7 mouse cellular contexts compared by ENCODE assay signal in the genomic region with DNA sequence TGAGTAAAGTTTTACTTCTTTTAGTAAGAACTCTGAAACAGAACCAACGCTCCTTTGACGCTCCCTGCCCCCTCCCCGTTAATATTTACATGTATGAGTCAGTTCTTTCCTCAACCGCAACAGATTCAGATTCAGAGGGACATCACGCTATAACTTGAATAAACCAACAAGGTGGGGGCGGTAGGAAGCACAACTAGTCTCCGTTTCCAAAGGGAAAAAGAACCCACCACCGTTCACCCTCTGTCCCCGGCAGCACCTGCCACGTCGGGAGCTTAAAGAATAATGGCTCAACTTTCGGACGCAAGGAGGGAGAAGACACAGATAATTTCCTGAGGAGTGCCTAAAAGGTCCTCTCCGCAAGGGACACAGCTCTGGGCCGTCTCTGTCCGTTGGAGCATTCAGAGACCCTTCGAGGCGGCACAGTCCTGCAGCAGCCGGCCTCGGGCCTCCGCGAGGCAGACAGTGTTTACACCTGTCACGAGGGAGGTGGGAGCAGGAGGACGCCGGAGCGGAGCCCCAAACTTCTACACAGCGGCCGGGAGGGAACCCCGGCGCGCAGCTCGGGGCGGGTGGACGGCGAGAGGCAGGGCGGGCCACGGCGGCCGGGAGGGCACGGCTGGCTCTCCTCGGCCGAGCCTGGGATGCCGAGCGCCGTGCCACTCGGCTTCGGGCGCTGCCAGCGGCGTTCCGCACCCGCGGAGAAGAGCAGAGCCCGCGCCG. TPM values are rescaled to one million over a fixed set of nuclear protein-coding genes. Genes with fewer than 3 reads are reported as not detected.
A peak's percentile ranks its signal among the peaks of the same experiment; 100 is the strongest.
DNase-seq lines count a peak whose midpoint lies in the region; ATAC-seq and TF ChIP-seq lines count a peak whose summit lies in the region.

No protein-coding gene starts in this region.

- TF ChIP-seq RAD21 in MEL (IDR thresholded peaks at IDR 0.05; ENCODE audit: low read depth, low read length), result no peak

- H3K36me3 ChIP-seq in MEL (ENCODE audit: control insufficient read depth in 1 of 2, insufficient read depth in 2 of 2, low read length in 2 of 2), result peaks cover 0 to 20% of the 10 kb centered on the region in 2 experiments; a peak in 3 of 4 replicates
- H3K36me3 ChIP-seq in forebrain, embryonic 15.5 days, result no peaks in the 10 kb centered on the region
- no peaks in the 10 kb centered on the region for H3K36me3 ChIP-seq in hindbrain, embryonic 13.5 days

- H3K4me3 ChIP-seq in MEL (ENCODE audit: control insufficient read depth in 1 of 2, insufficient read depth in 1 of 2, low read depth in 2 of 2, low read length in 2 of 2), result peak overlapping the region; percentile 96 to 98
- H3K4me3 ChIP-seq in forebrain, embryonic 15.5 days, result peak overlapping the region; percentile 78
- peak overlapping the region; percentile 97 for H3K4me3 ChIP-seq in hindbrain, embryonic 13.5 days

- peaks cover 20% of the 10 kb centered on the region for H3K79me2 ChIP-seq in MEL (ENCODE audit: control insufficient read depth, insufficient read depth, low read length, poor library complexity)

- peak; percentile 83 for DNase-seq in MEL (ENCODE audit: low read depth, low spot score)
- DNase-seq in adrenal gland, postnatal 4 days (ENCODE audit: low spot score in 2 of 2), result peak; percentile 12 to 18
- peak; percentile 47 to 52 for DNase-seq in left cerebral cortex, postnatal 25 days (ENCODE audit: low spot score in 2 of 2)
- peak; percentile 32 for DNase-seq in right cerebral cortex, postnatal 4 days

- H3K9ac ChIP-seq in MEL (ENCODE audit: control insufficient read depth, low read depth, low read length, poor library complexity, severe bottlenecking), result peak overlapping the region; percentile 91
- H3K9ac ChIP-seq in forebrain, embryonic 15.5 days (replicated peaks), result peak overlapping the region; percentile 87
- peak overlapping the region; percentile 97 for H3K9ac ChIP-seq in hindbrain, embryonic 13.5 days

- TF ChIP-seq CTCF in MEL (IDR thresholded peaks at IDR 0.05 in 2 of 3, conservative IDR thresholded peaks at IDR 0.05 in 1 of 3; ENCODE audit: control insufficient read depth in 1 of 3, insufficient read depth in 1 of 3, low read depth in 2 of 3, low read length in 3 of 3, poor library complexity in 1 of 3, severe bottlenecking in 1 of 3), result no peak

- intact Hi-C loops in left cerebral cortex, postnatal 25 days (cut with DNase I), result loop anchor here (2.0 to 5.0 kb wide), 3 partner anchors 90 to 198 kb away; partner anchors contain the start of genes Lgalsl and Sertad2

- peak; percentile 37 to 50; a peak in 2 of 4 replicates for TF ChIP-seq EP300 in MEL (IDR thresholded peaks at IDR 0.05; ENCODE audit: low read depth in 1 of 2, low read length in 2 of 2)

- H3K27ac ChIP-seq in MEL (ENCODE audit: control insufficient read depth, low read depth, low read length), result peak overlapping the region; percentile 64
- peak overlapping the region; percentile 97 for H3K27ac ChIP-seq in forebrain, embryonic 15.5 days (replicated peaks)
- peak overlapping the region; percentile 95 for H3K27ac ChIP-seq in hindbrain, embryonic 13.5 days

- H3K27me3 ChIP-seq in MEL (ENCODE audit: control insufficient read depth in 1 of 2, insufficient read depth in 2 of 2, low read length in 2 of 2), result peaks cover 0 to 2% of the 10 kb centered on the region in 2 experiments; a peak in 2 of 4 replicates
- H3K27me3 ChIP-seq in forebrain, embryonic 15.5 days, result no peaks in the 10 kb centered on the region
- H3K27me3 ChIP-seq in hindbrain, embryonic 13.5 days, result no peaks in the 10 kb centered on the region

- peaks cover 4 to 12% of the 10 kb centered on the region in 2 experiments; a peak in 3 of 4 replicates for H3K4me1 ChIP-seq in MEL (ENCODE audit: control insufficient read depth in 1 of 2, insufficient read depth in 2 of 2, low read length in 2 of 2)
- peaks cover 14% of the 10 kb centered on the region for H3K4me1 ChIP-seq in forebrain, embryonic 15.5 days
- peaks cover 9% of the 10 kb centered on the region for H3K4me1 ChIP-seq in hindbrain, embryonic 13.5 days (replicated peaks)

- peak overlapping the region; percentile 67 for H3K4me2 ChIP-seq in forebrain, embryonic 15.5 days (replicated peaks)
- H3K4me2 ChIP-seq in hindbrain, embryonic 13.5 days, result peak overlapping the region; percentile 82

- under 1% methylated on average over 43 of the region's 56 CpGs for WGBS in forebrain, embryonic 15.5 days
- WGBS in hindbrain, embryonic 13.5 days, result under 1% methylated on average over 51 of the region's 56 CpGs

- no peaks in the 10 kb centered on the region for H3K9me3 ChIP-seq in MEL (replicated peaks; ENCODE audit: insufficient read depth, low read length)
- H3K9me3 ChIP-seq in forebrain, embryonic 15.5 days, result no peaks in the 10 kb centered on the region
- no peaks in the 10 kb centered on the region for H3K9me3 ChIP-seq in hindbrain, embryonic 13.5 days

- peak; percentile 64 for ATAC-seq in forebrain, embryonic 15.5 days (replicated peaks)
- peak; percentile 65 for ATAC-seq in hindbrain, embryonic 13.5 days (ENCODE audit: low FRiP score)
- ATAC-seq in megakaryocyte progenitor cell, adult 5-6 weeks (replicated peaks; ENCODE audit: poor library complexity), result peak; percentile 8

- TF ChIP-seq POLR2A in MEL (IDR thresholded peaks at IDR 0.05; ENCODE audit: control insufficient read depth in 1 of 2, insufficient read depth in 1 of 2, low read depth in 1 of 2, low read length in 2 of 2, poor library complexity in 1 of 2), result 0 out of 4 replicates have a peak, but pooled peaks of 1 of the 2 experiments have one; percentile 18

TF ChIP-seq in MEL, 35 proteins besides CTCF, POLR2A, EP300 and RAD21 (continues in another document):
- TF ChIP-seq UBTF (IDR thresholded peaks at IDR 0.05; ENCODE audit: borderline replicate concordance, insufficient read depth, low read depth, low read length), result 0 out of 2 replicates have a peak, but pooled peaks have one; percentile 2
- TF ChIP-seq TCF12 (IDR thresholded peaks at IDR 0.05; ENCODE audit: low read depth, low read length), result no peak
- TF ChIP-seq NRF1 (IDR thresholded peaks at IDR 0.05; ENCODE audit: insufficient read depth, low read depth, low read length, poor library complexity, severe bottlenecking), result no peak
- no peak for TF ChIP-seq ZMIZ1 (IDR thresholded peaks at IDR 0.05; ENCODE audit: low read depth, low read length)
- TF ChIP-seq TAL1 (IDR thresholded peaks at IDR 0.05; ENCODE audit: low read length), result no peak
- TF ChIP-seq GABPA (IDR thresholded peaks at IDR 0.05; ENCODE audit: low read depth, low read length), result no peak
- TF ChIP-seq ELF1 (IDR thresholded peaks at IDR 0.05; ENCODE audit: low read depth, low read length), result no peak
- no peak for TF ChIP-seq CHD1 (IDR thresholded peaks at IDR 0.05; ENCODE audit: low read depth, low read length)
- TF ChIP-seq ZC3H11A (IDR thresholded peaks at IDR 0.05; ENCODE audit: low read depth, low read length), result no peak
- no peak for TF ChIP-seq GATA1 (IDR thresholded peaks at IDR 0.05; ENCODE audit: low read depth, low read length)
- TF ChIP-seq BHLHE40 (IDR thresholded peaks at IDR 0.05; ENCODE audit: borderline replicate concordance, low read depth, low read length), result no peak
- TF ChIP-seq USF2 (IDR thresholded peaks at IDR 0.05; ENCODE audit: borderline replicate concordance in 1 of 2, insufficient read depth in 1 of 2, low read depth in 1 of 2, low read length in 2 of 2), result no peak
- no peak for TF ChIP-seq MEF2A (IDR thresholded peaks at IDR 0.05; ENCODE audit: extremely low read depth, insufficient replicate concordance, low read depth, low read length, poor library complexity, severe bottlenecking)
- TF ChIP-seq MXI1 (IDR thresholded peaks at IDR 0.05; ENCODE audit: low read depth, low read length), result peak; percentile 74
- TF ChIP-seq MAZ (IDR thresholded peaks at IDR 0.05; ENCODE audit: low read depth, low read length), result no peak
- no peak for TF ChIP-seq MYB (IDR thresholded peaks at IDR 0.05; ENCODE audit: low read depth, low read length)
- 0 out of 2 replicates have a peak, but pooled peaks have one; percentile 39 for TF ChIP-seq RCOR1 (IDR thresholded peaks at IDR 0.05; ENCODE audit: low read depth, low read length)
- no peak for TF ChIP-seq ETS1 (IDR thresholded peaks at IDR 0.05; ENCODE audit: low read depth, low read length)
- no peak for TF ChIP-seq USF1 (IDR thresholded peaks at IDR 0.05; ENCODE audit: low read depth, low read length)
- TF ChIP-seq E2F4 (IDR thresholded peaks at IDR 0.05; ENCODE audit: borderline replicate concordance, low read depth, low read length), result no peak
- TF ChIP-seq ZNF384 (IDR thresholded peaks at IDR 0.05; ENCODE audit: low read depth, low read length), result no peak
- TF ChIP-seq POLR2AphosphoS2 (IDR thresholded peaks at IDR 0.05; ENCODE audit: low read length), result no peak
- no peak for TF ChIP-seq MAX (IDR thresholded peaks at IDR 0.05; ENCODE audit: low read length)
- TF ChIP-seq SMC3 (IDR thresholded peaks at IDR 0.05; ENCODE audit: low read depth, low read length), result no peak
- TF ChIP-seq MYC (IDR thresholded peaks at IDR 0.05; ENCODE audit: low read depth, low read length), result no peak
- peak; percentile 63 for TF ChIP-seq SIN3A (IDR thresholded peaks at IDR 0.05; ENCODE audit: low read length)
- TF ChIP-seq ZKSCAN1 (IDR thresholded peaks at IDR 0.05; ENCODE audit: low read depth, low read length), result no peak
- no peak for TF ChIP-seq KAT2A (conservative IDR thresholded peaks at IDR 0.05; ENCODE audit: low read depth, low read length)
- TF ChIP-seq MAFK (IDR thresholded peaks at IDR 0.05; ENCODE audit: borderline replicate concordance, low read depth, low read length), result no peak
- TF ChIP-seq POLR2AphosphoS5 (IDR thresholded peaks at IDR 0.05; ENCODE audit: borderline replicate concordance, low read depth, low read length), result no peak
- TF ChIP-seq HCFC1 (IDR thresholded peaks at IDR 0.05; ENCODE audit: low read depth, low read length), result no peak
- TF ChIP-seq JUND (IDR thresholded peaks at IDR 0.05; ENCODE audit: low read depth, low read length), result 0 out of 2 replicates have a peak, but pooled peaks have one; percentile 45
- TF ChIP-seq NELFE (IDR thresholded peaks at IDR 0.05; ENCODE audit: low read depth, low read length), result no peak

RNA-seq across cellular contexts. Expression of gene Aftph, which starts 0.7 kb away (rescaled TPM):
- total RNA-seq in MEL (2012; rRNA removed), result 38.1 and 43.6 TPM in 2 replicates
- polyA plus RNA-seq in MEL (2012; ENCODE audit: insufficient read depth in 1 of 2, insufficient read length in 2 of 2, low read depth in 1 of 2, low replicate concordance in 2 of 2, missing spikeins in 1 of 2), result 10 to 100 TPM; 38.1 to 47.2 TPM
- total RNA-seq in adrenal gland, postnatal 4 days (2021), result 10 to 100 TPM; 51.0 to 54.1 TPM
- polyA plus RNA-seq in forebrain, embryonic 15.5 days (2015; fragmentation: Nextera tagmentation; extraction: Ambion mirVana), result 39.8 and 41.9 TPM in 2 replicates
- polyA plus RNA-seq in hindbrain, embryonic 13.5 days (2015; fragmentation: Nextera tagmentation; extraction: Ambion mirVana), result 37.7 and 40.2 TPM in 2 replicates
- total RNA-seq in left cerebral cortex, postnatal 25 days (2021), result 10 to 100 TPM; 82.2 to 86.4 TPM
- total RNA-seq in megakaryocyte progenitor cell, adult 5-6 weeks (2015), result 45.6 and 73.0 TPM in 2 replicates
- total RNA-seq in megakaryocyte progenitor cell, adult 5-6 weeks (2017), result 44.0 and 45.0 TPM in 2 replicates

Comparison
In these comparisons a context has a peak if more than half of its experiments do, and no peak if none do; other contexts are left out.
1. Peak in every context shown above with its lines: DNase-seq, ATAC-seq, H3K4me3 ChIP-seq and H3K27ac ChIP-seq.
2. DNase-seq: peak in every context shown above with its lines; median percentile 83 in MEL; 50 in left cerebral cortex, postnatal 25 days; 32 in right cerebral cortex, postnatal 4 days; 15 in adrenal gland, postnatal 4 days.
3. ATAC-seq: peak in every context shown above with its lines; median percentile 65 in hindbrain, embryonic 13.5 days; 64 in forebrain, embryonic 15.5 days; 8 in megakaryocyte progenitor cell, adult 5-6 weeks.